Mouse (Mus musculus) frontal cortex, adult 2 months (tissue): ENCODE results near the gene Kif27. TPM values are rescaled to one million over a fixed set of nuclear protein-coding genes. Genes with fewer than 3 reads are reported as not detected.

Experiments used
- DNase-seq, 2 experiments: peaks; one replicate each; pipeline ENCODE4 v3.0.0; 2022; ENCODE audit warnings: low spot score in 1 of 2; ENCODE audit errors: extremely low spot score in 1 of 2
- polyA plus RNA-seq: library from polyadenylated mRNA; depleted of rRNA; stranded (reverse); fragments of >200 nt; gene quantifications from 2 replicates; pipeline ENCODE4 v1.2.3, GENCODE M21; 2012; rRNA removed

Gene Kif27
- polyA plus RNA-seq, 1 experiment = 1.7 TPM

DNA sequence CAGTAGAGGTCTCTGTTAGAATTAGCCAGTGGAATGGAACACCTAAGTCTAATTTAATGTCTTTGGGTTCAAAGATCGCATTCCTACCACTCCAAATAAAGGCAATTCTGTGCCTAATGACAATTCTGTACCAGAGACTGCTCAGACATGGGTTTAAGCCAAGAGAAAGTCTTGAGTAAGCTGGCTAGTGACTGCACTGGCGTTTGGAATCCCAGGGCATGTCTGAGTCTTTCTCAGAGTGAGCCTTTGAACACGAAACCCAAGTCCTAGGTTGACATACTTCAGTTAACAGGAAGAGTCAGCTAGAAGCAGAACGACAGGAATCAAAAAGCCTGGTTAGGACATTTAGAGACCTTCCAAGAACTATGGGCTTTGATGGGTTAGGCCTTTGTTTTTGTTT, 75.5 kb downstream of the Kif27 start:
- no peak for DNase-seq

DNA sequence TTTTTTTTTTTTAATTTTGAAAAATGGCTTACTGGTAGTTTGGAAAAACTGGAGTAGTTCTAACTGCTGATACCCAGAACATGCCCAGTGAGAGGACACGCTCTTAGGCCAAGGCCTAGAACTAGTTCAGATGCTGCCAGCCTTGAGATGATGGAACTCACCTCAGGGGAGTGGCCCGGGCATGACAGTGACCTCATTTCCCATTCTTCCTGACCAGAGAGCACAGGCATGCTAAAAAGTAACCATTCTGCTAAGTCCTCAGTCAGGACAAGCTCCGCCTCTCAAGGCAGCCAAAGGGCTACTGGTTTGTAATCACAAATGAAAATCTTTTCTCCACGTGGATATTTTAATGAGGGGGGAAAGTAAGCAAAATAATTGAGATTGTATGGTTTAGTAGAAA, 77.0 kb downstream of the Kif27 start:
- DNase-seq = no peak

DNA sequence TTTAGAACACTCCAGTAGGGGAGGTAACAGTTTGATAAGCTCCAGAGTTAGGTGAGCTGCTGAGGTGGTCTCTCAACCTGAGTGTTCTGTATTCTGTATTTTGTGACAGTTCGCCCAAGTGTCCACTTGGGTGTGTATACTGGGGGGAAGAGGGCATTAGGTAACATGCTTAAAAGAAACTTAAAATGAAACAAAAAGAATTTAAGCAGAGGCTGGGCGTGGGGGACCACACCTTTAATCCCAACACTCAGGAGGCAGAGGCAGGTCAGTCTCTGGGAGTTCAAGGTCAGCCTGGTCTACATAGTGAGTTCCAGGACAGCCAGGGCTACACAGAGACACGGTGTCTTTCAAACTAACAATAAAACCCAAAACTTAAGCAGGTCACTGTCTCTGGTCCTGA, 78.4 kb downstream of the Kif27 start:
- DNase-seq = no peak

DNA sequence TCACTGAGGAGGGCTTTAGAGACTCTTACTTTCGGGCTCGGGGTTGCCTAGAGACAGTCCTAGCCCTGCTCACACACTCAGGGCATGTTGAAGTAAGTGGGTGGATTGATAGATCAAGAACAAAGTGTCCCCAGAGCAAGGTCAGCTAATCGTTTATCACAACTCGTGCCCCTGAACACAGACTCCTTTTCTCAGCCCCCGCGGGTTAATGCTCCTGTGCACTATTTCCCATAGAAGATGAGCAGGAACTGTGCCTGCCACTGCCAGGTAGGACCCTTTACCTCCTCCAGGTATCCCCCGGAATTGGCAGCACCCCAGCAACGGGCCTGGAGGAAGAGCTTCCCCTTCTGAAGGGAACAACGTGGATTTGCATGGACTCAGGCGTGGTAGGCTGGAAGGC, 82.7 kb downstream of the Kif27 start:
- DNase-seq = no peak

DNA sequence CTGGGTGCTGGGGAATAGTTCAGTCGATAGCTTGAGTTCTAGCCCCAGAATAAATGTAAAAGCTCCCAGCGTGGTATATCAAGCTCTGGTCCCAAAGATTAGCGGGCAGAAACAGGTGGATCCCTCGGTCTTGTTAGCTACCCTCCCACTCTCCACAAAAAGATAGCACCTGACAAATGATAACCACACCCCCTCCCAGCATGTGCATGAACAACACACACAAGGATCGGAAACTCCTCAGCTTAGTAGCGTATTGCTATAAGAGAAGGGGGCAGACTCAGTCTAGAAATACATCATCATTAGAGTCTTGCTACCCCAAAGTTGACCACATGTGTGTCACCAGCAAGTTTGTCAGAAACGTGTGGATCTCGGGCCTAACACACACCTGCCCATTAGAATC, 83.3 kb downstream of the Kif27 start, which contains the start of gene Gkap1:
Gkap1 (minus strand) TSS at position 101 of the 400 bp plus-strand sequence.
- no peak for DNase-seq

DNA sequence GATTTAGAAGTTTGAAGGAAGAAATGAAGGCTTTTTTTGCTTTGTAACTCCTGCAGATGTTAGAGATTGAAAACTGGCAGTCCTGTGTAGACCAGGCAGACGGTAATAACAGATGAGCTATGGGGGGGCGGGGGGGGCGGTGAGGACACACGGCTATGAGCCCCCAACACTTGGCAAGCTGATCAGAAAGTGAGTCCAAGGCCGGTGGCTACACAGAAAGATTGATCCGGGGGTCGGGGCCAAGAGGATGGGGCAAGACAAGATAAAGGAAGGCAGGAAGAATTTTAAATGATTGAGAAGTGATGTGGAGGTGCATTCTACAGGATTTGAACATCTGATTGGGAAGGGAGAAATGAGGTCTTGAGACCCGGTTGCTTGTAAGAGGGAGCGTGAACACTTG, 83.8 kb downstream of the Kif27 start:
- DNase-seq = no peak

DNA sequence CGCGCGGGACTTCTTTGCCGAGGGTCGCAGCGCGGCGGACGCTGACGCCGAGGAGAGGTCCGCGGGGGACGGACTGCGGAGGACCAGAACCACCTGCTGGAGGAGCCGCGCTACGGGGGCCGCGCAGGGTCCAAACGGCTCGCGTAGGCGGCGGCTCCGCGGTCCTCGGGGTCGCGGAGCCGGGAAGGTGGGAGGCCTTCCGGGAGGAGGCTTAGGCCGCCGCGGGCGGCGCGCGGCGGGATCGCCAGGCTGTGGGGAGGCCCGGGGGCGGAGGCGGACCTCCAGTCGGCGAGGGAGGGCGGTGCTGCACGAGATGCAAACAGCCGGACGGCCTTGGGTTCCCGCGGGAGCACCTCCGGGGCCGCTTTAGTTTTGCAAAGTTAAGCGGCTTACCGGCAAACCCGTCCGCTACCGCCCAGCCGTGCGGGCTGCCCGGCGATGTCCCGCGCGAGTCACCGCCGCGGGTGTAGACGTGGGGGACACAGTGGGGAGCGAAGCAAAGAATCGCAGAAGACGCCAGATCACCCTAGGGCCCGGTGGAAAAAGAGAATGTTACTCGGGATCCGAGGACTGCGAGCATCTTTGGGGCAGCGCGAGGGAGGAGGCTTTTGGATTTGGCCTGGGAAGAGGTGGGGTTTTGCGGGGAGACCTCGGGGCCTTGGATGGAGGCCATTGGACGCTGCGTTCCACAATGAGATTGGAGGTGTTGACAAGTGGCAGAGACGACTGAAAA, 84.5 kb downstream of the Kif27 start:
- peak; percentile 3 to 37 for DNase-seq

DNA sequence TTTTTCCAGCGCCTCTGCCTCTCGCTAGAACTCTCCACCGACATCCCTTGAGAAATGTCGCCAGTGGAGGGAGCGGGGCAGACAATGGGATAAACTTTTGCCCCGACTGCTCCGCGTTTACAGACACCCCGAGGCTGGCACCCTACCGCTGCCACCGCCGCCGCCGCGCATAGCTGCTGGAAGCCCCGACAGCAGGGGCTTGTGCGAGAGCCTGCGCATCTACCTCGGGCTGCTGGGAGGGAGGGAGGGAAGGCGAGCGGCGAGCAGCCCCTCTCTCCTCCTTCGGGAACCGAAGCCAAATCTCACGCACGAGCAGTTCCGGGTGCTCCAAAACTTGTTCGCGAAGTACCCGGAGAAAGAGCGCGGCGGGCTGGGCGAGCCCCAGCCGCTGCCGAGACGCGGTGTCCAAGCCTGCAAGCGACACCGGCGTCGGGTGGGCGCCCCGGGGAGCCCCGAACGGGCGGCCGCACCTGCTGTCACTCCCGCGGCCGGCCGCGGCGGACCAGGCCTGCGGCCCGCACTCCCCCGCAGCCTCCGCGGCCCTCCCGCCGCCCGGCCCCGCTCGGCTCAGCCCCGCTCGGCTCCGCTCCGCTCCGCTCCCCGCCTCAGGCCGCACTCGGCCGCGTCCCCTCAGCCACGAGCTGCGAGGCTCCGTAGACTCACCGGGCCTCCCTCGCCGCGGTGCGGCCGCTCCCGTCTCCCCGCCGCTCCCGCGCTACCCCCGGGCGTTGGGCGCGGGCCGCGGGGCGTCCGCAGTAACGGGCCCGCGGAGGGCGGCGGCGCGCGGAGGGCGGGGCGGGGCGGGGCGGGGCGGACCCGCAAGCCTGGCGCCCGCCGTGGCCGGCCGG, 85.3 kb downstream of the Kif27 start:
- DNase-seq = peak in 1 of 2 experiments; percentile 2

DNA sequence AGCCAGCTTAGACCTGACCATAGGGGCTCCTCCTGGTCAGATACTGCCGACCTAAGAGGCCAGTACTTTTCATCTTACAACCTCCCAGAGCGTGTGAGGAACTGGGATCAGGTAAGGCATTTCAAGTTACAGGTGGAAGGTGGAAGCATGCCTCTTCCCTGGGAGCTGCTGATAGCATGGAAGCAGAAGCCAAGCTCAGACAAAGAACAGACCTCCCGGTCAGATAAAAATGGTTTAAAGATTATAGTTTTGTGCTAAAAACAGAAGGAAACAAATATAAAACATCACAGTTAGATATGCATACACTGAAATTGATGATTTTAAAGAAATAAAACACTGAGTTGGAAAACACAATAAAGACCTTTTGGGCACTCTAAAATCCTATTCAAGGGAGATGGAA, 92.1 kb downstream of the Kif27 start:
- no peak for DNase-seq

DNA sequence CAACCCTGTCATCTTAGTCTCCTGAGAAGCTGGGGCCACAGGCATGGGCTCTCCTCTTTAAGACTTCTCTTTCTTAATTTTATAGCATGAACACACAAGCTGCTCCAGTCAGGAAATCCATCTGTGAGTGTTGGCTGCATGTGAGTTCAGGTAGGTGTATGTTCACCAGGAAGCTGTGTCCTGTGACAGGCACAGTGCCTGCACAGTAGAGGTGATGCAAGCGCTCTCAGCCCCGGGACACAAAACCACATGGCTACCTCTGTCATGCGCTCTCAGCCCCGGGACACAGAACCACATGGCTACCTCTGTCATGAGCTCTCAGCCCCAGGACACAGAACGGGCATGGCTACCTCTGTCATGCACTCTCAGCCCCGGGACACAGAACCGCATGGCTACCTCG, 95.4 kb downstream of the Kif27 start:
- no peak for DNase-seq

DNA sequence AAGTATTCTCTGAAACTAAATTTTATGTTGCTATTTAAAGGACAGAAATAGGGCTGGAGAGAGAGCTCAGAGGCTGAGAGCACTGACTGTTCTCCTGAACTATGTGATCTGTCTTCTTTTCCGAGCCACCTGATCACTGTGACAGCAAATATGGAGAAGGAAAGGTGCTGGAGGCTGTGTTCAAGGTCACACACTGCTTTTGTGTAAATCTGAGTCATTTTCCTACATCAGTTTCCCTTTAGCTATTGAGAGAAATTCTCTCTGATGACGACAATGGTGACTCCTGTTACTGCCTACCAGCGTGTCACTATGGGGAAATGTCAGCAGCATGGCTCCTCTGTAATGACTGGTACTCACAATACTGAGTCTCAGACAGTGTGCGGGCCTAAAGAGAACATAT, 97.2 kb downstream of the Kif27 start:
- DNase-seq = no peak

DNA sequence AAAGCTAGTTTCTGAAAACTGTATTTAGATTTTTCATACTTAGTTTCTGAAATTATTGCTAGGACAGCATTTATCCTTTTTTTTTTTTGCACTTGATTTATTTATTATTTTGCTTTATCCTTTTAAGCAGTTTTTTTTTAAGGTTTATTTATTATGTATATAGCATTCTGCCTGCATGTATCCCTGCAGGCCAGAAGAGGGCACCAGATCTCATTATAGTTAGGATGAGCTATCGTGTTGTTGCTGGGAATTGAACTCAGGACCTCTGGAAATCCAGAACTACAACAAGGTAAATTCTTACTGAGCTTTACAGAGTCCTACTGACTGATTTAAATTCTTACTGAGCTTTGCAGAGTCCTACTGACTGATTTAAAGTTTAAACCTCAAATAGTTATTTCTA, 105.7 kb downstream of the Kif27 start:
- no peak for DNase-seq

DNA sequence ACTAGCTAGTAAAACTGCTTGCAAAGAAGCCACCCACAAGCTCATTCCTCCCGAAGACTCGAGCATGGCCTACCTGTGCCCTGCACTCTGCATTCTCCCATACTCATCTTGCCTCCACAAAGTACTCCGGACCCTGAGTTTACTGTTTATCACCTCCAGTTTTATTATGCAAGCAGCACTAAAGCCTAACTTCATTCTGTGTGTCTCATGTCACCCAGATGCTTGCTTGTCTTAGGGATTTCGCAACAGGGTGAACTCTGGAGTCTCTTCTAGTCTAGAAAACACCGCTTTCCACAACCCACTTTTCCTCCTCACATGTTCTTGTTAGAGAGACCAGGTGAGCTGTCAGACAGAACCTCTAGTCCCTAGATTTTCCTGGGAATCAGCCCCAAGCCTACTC, 110.0 kb downstream of the Kif27 start:
- no peak for DNase-seq

Other genes with a start within 250 kb of the Kif27 start
- 28.9 and 30.1 TPM in 2 replicates for gene Klhl3, start 245.5 kb downstream of the Kif27 start, polyA plus RNA-seq
- 97.9 and 101 TPM in 2 replicates for gene Hnrnpa0, start 230.6 kb downstream of the Kif27 start, polyA plus RNA-seq
- gene Idnk, start 201.5 kb downstream of the Kif27 start, polyA plus RNA-seq = 21.2 and 23.2 TPM in 2 replicates
- gene Ubqln1, start 143.5 kb downstream of the Kif27 start, polyA plus RNA-seq = 106 and 107 TPM in 2 replicates
- gene Gkap1, start 83.4 kb downstream of the Kif27 start, polyA plus RNA-seq = 27.2 and 28.0 TPM in 2 replicates
- 8.2 and 8.5 TPM in 2 replicates for gene 2210016F16Rik, start 26.1 kb upstream of the Kif27 start, polyA plus RNA-seq
- 12.8 and 13.0 TPM in 2 replicates for gene Rmi1, start 43.1 kb upstream of the Kif27 start, polyA plus RNA-seq
- 394 and 489 TPM in 2 replicates for gene Hnrnpk, start 44.2 kb upstream of the Kif27 start, polyA plus RNA-seq